Mouse (Mus musculus) limb, embryonic 14.5 days (tissue): ENCODE measurements around the gene Slit1. TPM values are rescaled to one million over a fixed set of nuclear protein-coding genes. Genes with fewer than 3 reads are reported as not detected.

ENCODE experiments used
- ATAC-seq: fragments of 200-750 bp; cut with Nextera tagmentation; 2 replicates; pipeline ENCODE4 v1.8.0; 2017; ENCODE audit warnings: low read depth, moderate number of reproducible peaks, moderate TSS enrichment; ENCODE audit not compliant: low FRiP score
- DNase-seq: peaks from one replicate; pipeline ENCODE4 v3.0.0-alpha.2; 2015; ENCODE audit warnings: low spot score
- H3K27ac ChIP-seq: fragments of 300-500 bp; sonication (generic); replicated peaks from 2 replicates; pipeline ENCODE4 v1.5.1; 2014; ENCODE audit warnings: low read depth, mild to moderate bottlenecking, low read length, moderate library complexity, mixed read lengths
- H3K27me3 ChIP-seq: fragments of 300-500 bp; sonication (generic); 2 replicates; pipeline ENCODE4 v1.6.1; 2014; ENCODE audit warnings: low read length, mixed read lengths; ENCODE audit not compliant: control insufficient read depth, insufficient read depth
- H3K36me3 ChIP-seq: fragments of 300-500 bp; sonication (generic); 2 replicates; pipeline ENCODE4 v1.6.1; 2014; ENCODE audit warnings: mild to moderate bottlenecking, low read length, moderate library complexity, mixed read lengths; ENCODE audit not compliant: control insufficient read depth, insufficient read depth
- H3K4me1 ChIP-seq: fragments of 300-500 bp; sonication (generic); 2 replicates; pipeline ENCODE4 v1.6.1; 2014; ENCODE audit warnings: antibody characterized with exemption, low read length, mixed read lengths; ENCODE audit not compliant: control insufficient read depth, insufficient read depth
- H3K4me2 ChIP-seq: fragments of 300-500 bp; sonication (generic); replicated peaks from 2 replicates; pipeline ENCODE4 v1.6.1; 2014; ENCODE audit warnings: low read depth, mild to moderate bottlenecking, low read length, moderate library complexity; ENCODE audit not compliant: severe bottlenecking
- H3K4me3 ChIP-seq: fragments of 300-500 bp; sonication (generic); replicated peaks from 2 replicates; pipeline ENCODE4 v1.5.1; 2014; ENCODE audit warnings: low read length
- H3K9ac ChIP-seq: fragments of 300-500 bp; sonication (generic); 2 replicates; pipeline ENCODE4 v1.6.1; 2014; ENCODE audit warnings: mild to moderate bottlenecking, low read depth, low read length, moderate library complexity; ENCODE audit not compliant: severe bottlenecking
- H3K9me3 ChIP-seq: fragments of 300-500 bp; sonication (generic); 2 replicates; pipeline ENCODE4 v1.6.1; 2016; ENCODE audit warnings: low read length; ENCODE audit not compliant: control insufficient read depth
- POLR2A ChIP-seq: fragments of 200-500 bp; IDR thresholded peaks from 2 replicates; pipeline ENCODE4 v1.8.0; 2012; ENCODE audit warnings: inconsistent platforms, mild to moderate bottlenecking, moderate library complexity, borderline replicate concordance; ENCODE audit not compliant: insufficient read depth, insufficient read length; ENCODE audit errors: extremely low read depth
- WGBS: fragments of 180-500 bp; shearing (Covaris S2); extraction: QIAGEN DNeasy Blood & Tissue Kit; methylation state at CpG from one replicate; pipeline ENCODE4 v1.1.7; 2014; 5-methylcytosine and 5-hydroxymethylcytosine counted together
- polyA plus RNA-seq, 2 experiments: library from polyadenylated mRNA; depleted of rRNA in 1 of 2; stranded (reverse) in 1 of 2; unstranded in 1 of 2; fragments of >200 nt; fragmentation: Nextera tagmentation in 1 of 2; extraction: Ambion mirVana in 1 of 2; gene quantifications; 2 replicates each; pipeline versions ENCODE4 v1.2.1 to v1.2.3; 2012 to 2014

The Slit1 gene
- polyA plus RNA-seq, 2 experiments = 0.50 to 0.68 TPM

- no peaks in the 10 kb centered on the region for H3K4me1 ChIP-seq
- H3K36me3 ChIP-seq = no peaks in the 10 kb centered on the region
- H3K27ac ChIP-seq = no peak overlapping the region
- 64% methylated on average over 10 of the region's 10 CpGs for WGBS
- ATAC-seq = no peak
- H3K9ac ChIP-seq = no peak overlapping the region
- H3K27me3 ChIP-seq = no peaks in the 10 kb centered on the region
- no peaks in the 10 kb centered on the region for H3K9me3 ChIP-seq
- H3K4me2 ChIP-seq = no peak overlapping the region
- no peak overlapping the region for H3K4me3 ChIP-seq
- TF ChIP-seq POLR2A = no peak
- no peak for DNase-seq
Measured at GRCm38 (mm10) chr19:41690064-41690463, 53.4 kb downstream of the Slit1 start.

GRCm38 (mm10) chr19:41688251-41688650 lies 55.2 kb downstream of the Slit1 start:
- Histone ChIP-seq H3K27me3 (no peaks in the 10 kb centered on the region), H3K27ac (no peak overlapping the region), H3K9me3 (no peaks in the 10 kb centered on the region), H3K4me3 (no peak overlapping the region), H3K4me2 (no peak overlapping the region), H3K36me3 (no peaks in the 10 kb centered on the region), H3K9ac (no peak overlapping the region), H3K4me1 (no peaks in the 10 kb centered on the region)
- DNase-seq (no peak), ATAC-seq (no peak)
- WGBS = 57% methylated on average over 13 of the region's 13 CpGs
- TF ChIP-seq POLR2A = no peak

- TF ChIP-seq POLR2A = no peak
- no peak overlapping the region for H3K4me2 ChIP-seq
- no peaks in the 10 kb centered on the region for H3K9me3 ChIP-seq
- DNase-seq (no peak), ATAC-seq (no peak)
- no peaks in the 10 kb centered on the region for H3K4me1 ChIP-seq
- WGBS = 78% methylated on average over 8 of the region's 8 CpGs
- no peak overlapping the region for H3K9ac ChIP-seq
- H3K27me3 ChIP-seq = no peaks in the 10 kb centered on the region
- H3K36me3 ChIP-seq = no peaks in the 10 kb centered on the region
- no peak overlapping the region for H3K4me3 ChIP-seq
- no peak overlapping the region for H3K27ac ChIP-seq
Measured at GRCm38 (mm10) chr19:41687836-41688235, 55.6 kb downstream of the Slit1 start.

GRCm38 (mm10) chr19:41686194-41686593 lies 57.3 kb downstream of the Slit1 start:
- no peak for ATAC-seq
- Histone ChIP-seq H3K36me3 (no peaks in the 10 kb centered on the region), H3K9me3 (no peaks in the 10 kb centered on the region), H3K27ac (no peak overlapping the region), H3K9ac (no peak overlapping the region), H3K4me1 (no peaks in the 10 kb centered on the region), H3K4me2 (no peak overlapping the region), H3K4me3 (no peak overlapping the region), H3K27me3 (no peaks in the 10 kb centered on the region)
- 83% methylated on average over 2 of the region's 2 CpGs for WGBS
- no peak for DNase-seq
- TF ChIP-seq POLR2A = no peak

- no peak for TF ChIP-seq POLR2A
- no peak for ATAC-seq
- Histone ChIP-seq H3K27me3 (no peaks in the 10 kb centered on the region), H3K4me3 (no peak overlapping the region), H3K4me1 (no peaks in the 10 kb centered on the region), H3K36me3 (no peaks in the 10 kb centered on the region), H3K9me3 (no peaks in the 10 kb centered on the region), H3K27ac (no peak overlapping the region), H3K9ac (no peak overlapping the region), H3K4me2 (no peak overlapping the region)
- no peak for DNase-seq
- WGBS = 81% methylated on average over 13 of the region's 13 CpGs
Measured at GRCm38 (mm10) chr19:41685453-41686086, 57.9 kb downstream of the Slit1 start.
